Mouse (Mus musculus) ES-E14 (cell line): Measurements from ENCODE around the gene Plxnb3. TPM values are rescaled to one million over a fixed set of nuclear protein-coding genes. Genes with fewer than 3 reads are reported as not detected.
A peak's percentile ranks its signal among the peaks of the same experiment; 100 is the strongest.

Source experiments
- DNase-seq: peaks from one replicate; pipeline ENCODE4 v3.0.0-alpha.2; 2013; ENCODE audit warnings: low read depth, low spot score
- H3K27ac ChIP-seq: 2 replicates; pipeline ENCODE4 v1.5.1; 2012; ENCODE audit warnings: low read depth, mild to moderate bottlenecking, low read length, moderate library complexity, mixed read lengths; ENCODE audit not compliant: poor library complexity, insufficient read depth, severe bottlenecking
- H3K36me3 ChIP-seq: 2 replicates; pipeline ENCODE4 v1.6.1; 2012; ENCODE audit warnings: mild to moderate bottlenecking, low read length, moderate library complexity, mixed read lengths; ENCODE audit not compliant: control insufficient read depth, poor library complexity, insufficient read depth, severe bottlenecking
- H3K4me1 ChIP-seq, 2 experiments: fragments of 150-350 bp in 1 of 2; sonication (generic) in 1 of 2; 2 replicates each; pipeline ENCODE4 v1.6.1; 2012; ENCODE audit warnings: low read length in 2 of 2, mild to moderate bottlenecking in 1 of 2, mixed read lengths in 1 of 2; ENCODE audit not compliant: control insufficient read depth in 2 of 2, insufficient read depth in 2 of 2, poor library complexity in 1 of 2
- H3K4me3 ChIP-seq, 2 experiments: fragments of 150-350 bp in 1 of 2; sonication (generic) in 1 of 2; 2 replicates each; pipeline ENCODE4 v1.5.1; 2012; ENCODE audit warnings: low read length in 2 of 2, low read depth in 1 of 2, mild to moderate bottlenecking in 1 of 2, mixed read lengths in 1 of 2; ENCODE audit not compliant: insufficient read depth in 1 of 2, poor library complexity in 1 of 2, severe bottlenecking in 1 of 2
- H3K9ac ChIP-seq: 2 replicates; pipeline ENCODE4 v1.6.1; 2012; ENCODE audit warnings: low read depth, mild to moderate bottlenecking, low read length, mixed read lengths; ENCODE audit not compliant: poor library complexity, insufficient read depth, severe bottlenecking
- H3K9me3 ChIP-seq: fragments of 150-350 bp; sonication (generic); 2 replicates; pipeline ENCODE4 v1.6.1; 2012; ENCODE audit warnings: low read depth, mild to moderate bottlenecking, low read length; ENCODE audit not compliant: control insufficient read depth, insufficient read depth
- CHD2 ChIP-seq: IDR thresholded peaks from 2 replicates; pipeline ENCODE4 v1.6.1; 2014; ENCODE audit warnings: mild to moderate bottlenecking, low read depth, low read length, inconsistent platforms
- HCFC1 ChIP-seq: IDR thresholded peaks from 2 replicates; pipeline ENCODE4 v1.6.1; 2012; ENCODE audit warnings: low read length, inconsistent platforms, borderline replicate concordance; ENCODE audit not compliant: insufficient read depth
- MAFK ChIP-seq: IDR thresholded peaks from 2 replicates; pipeline ENCODE4 v1.6.1; 2014; ENCODE audit warnings: mild to moderate bottlenecking, low read depth, low read length, inconsistent platforms; ENCODE audit not compliant: insufficient read depth
- ZC3H11A ChIP-seq: IDR thresholded peaks from 2 replicates; pipeline ENCODE4 v1.6.1; 2012; ENCODE audit warnings: low read depth, mild to moderate bottlenecking, inconsistent platforms, low read length, borderline replicate concordance
- ZNF384 ChIP-seq: IDR thresholded peaks from 2 replicates; pipeline ENCODE4 v1.6.1; 2012; ENCODE audit warnings: low read depth, low read length, inconsistent platforms
- in situ Hi-C, 2 experiments: fragments of 600-800 bp; cut with MboI; formaldehyde crosslinking; loops; one replicate each; pipeline ENCODE4 v1.15.1; 2025; ENCODE audit warnings: low sequenced_read_pairs in 2 of 2, inconsistent platforms in 1 of 2; ENCODE audit not compliant: unreplicated experiment in 2 of 2
- total RNA-seq: library from RNA; depleted of rRNA; stranded (reverse); fragments of 300-350 nt; gene quantifications from 2 replicates; pipeline ENCODE4 v1.2.3, GENCODE M21; 2012

Gene Plxnb3
- total RNA-seq, 1 experiment, result 0.27 TPM

GRCm38 (mm10) chrX:73717667-73718066 is 39.2 kb upstream of the Plxnb3 start:
- Histone ChIP-seq H3K36me3 (peaks cover 3% of the 10 kb centered on the region), H3K9me3 (no peaks in the 10 kb centered on the region), H3K4me3 (peak overlapping the region; percentile 58 to 69; a peak in 3 of 4 replicates), H3K9ac (peak overlapping the region; percentile 53; the same call in 1 of the 2 replicates), H3K27ac (no peak overlapping the region), H3K4me1 (peaks cover 2 to 14% of the 10 kb centered on the region in 2 experiments; a peak in 2 of 4 replicates)
- TF ChIP-seq MAFK (no peak), CHD2 (no peak), HCFC1 (no peak), ZNF384 (no peak), ZC3H11A (no peak)
- in situ Hi-C loops, result no loop called here
- no peak for DNase-seq

DNA sequence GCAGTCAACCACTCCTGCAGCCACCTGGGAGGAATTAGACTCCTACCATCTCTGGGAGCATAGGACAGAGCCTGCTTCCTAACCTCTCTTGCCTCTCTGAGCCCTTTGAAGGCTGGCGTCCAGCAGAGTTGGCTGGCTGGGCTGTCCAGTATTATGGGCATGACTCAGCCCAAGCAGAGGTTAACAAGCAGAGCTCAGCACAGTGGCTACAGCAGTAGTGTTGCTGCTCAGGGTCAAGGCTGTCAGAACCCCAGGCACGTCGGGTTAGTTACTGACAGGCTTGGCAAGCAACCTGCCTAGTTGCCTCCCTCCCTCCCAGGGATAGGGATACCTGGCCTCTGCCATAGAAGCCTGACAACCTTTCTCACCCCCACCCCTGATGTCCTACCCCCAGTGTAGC is 38.6 kb upstream of the Plxnb3 start:
- in situ Hi-C loops, result no loop called here
- no peak for TF ChIP-seq MAFK
- TF ChIP-seq CHD2, result no peak
- TF ChIP-seq ZC3H11A, result no peak
- no peak for TF ChIP-seq ZNF384
- TF ChIP-seq HCFC1, result no peak
- peaks cover 3% of the 10 kb centered on the region for H3K36me3 ChIP-seq
- no peak overlapping the region for H3K4me3 ChIP-seq
- no peaks in the 10 kb centered on the region for H3K9me3 ChIP-seq
- H3K4me1 ChIP-seq, result peaks cover 2 to 14% of the 10 kb centered on the region in 2 experiments; a peak in 2 of 4 replicates
- no peak overlapping the region; the same call in 1 of the 2 replicates for H3K9ac ChIP-seq
- H3K27ac ChIP-seq, result no peak overlapping the region
- DNase-seq, result no peak

DNA sequence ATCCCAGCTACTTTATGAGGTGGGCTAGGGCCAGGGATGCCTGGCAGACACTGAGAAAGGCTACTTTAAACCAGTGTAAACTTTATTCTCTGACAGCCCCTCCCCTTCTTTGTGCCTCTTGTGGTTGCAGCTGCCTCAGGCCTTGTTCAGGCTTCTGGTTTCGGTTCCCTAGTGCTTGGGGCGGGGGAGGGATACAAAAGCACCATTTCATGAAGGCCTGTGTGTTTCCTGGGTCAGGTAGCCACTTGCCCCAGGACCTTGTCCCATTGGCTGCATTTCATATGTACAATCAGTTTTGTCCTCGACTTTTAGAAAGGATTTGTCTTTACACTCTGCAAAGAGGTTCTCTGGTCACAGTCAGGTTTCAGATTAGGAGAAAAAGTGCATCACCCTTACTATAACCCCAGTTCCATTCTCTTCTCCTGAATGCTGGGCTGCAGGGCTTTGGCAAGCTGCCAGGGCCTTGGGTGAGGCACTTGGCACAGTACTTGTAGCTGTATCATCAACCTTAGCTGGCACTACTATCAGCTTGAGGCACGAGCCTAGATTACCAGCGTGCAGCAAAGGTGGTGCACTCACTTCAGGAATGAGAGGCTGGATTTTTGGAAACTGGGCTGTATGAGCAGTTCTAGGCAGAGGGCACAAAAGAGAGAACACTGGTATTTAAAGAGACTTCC is 38.1 kb upstream of the Plxnb3 start:
- DNase-seq, result no peak
- Histone ChIP-seq H3K4me1 (peaks cover 0 to 14% of the 10 kb centered on the region in 2 experiments; a peak in 1 of 4 replicates), H3K36me3 (peaks cover 3% of the 10 kb centered on the region), H3K4me3 (no peak overlapping the region), H3K27ac (no peak overlapping the region; the same call in 1 of the 2 replicates), H3K9ac (no peak overlapping the region), H3K9me3 (no peaks in the 10 kb centered on the region)
- TF ChIP-seq CHD2 (no peak), ZC3H11A (no peak), ZNF384 (no peak), MAFK (no peak), HCFC1 (no peak)
- in situ Hi-C loops, result no loop called here

GRCm38 (mm10) chrX:73730908-73731307 is 26.0 kb upstream of the Plxnb3 start:
- H3K4me3 ChIP-seq, result no peak overlapping the region
- TF ChIP-seq MAFK (no peak), ZNF384 (no peak), CHD2 (no peak), ZC3H11A (no peak), HCFC1 (no peak)
- no peak overlapping the region for H3K9ac ChIP-seq
- H3K36me3 ChIP-seq, result 0 out of 2 replicates have a peak, but pooled peaks cover 3% of the 10 kb centered on the region
- no peaks in the 10 kb centered on the region for H3K9me3 ChIP-seq
- no peak overlapping the region for H3K27ac ChIP-seq
- no peaks in the 10 kb centered on the region; a peak in 1 of 4 replicates for H3K4me1 ChIP-seq
- in situ Hi-C loops, result no loop called here
- DNase-seq, result no peak

GRCm38 (mm10) chrX:73738155-73738554 is 18.7 kb upstream of the Plxnb3 start:
- DNase-seq, result no peak
- no peak overlapping the region for H3K4me3 ChIP-seq
- peak overlapping the region; percentile 94 for H3K27ac ChIP-seq
- in situ Hi-C loops, result no loop called here
- peaks cover 5 to 13% of the 10 kb centered on the region in 2 experiments; a peak in 3 of 4 replicates for H3K4me1 ChIP-seq
- no peaks in the 10 kb centered on the region for H3K9me3 ChIP-seq
- TF ChIP-seq ZC3H11A (no peak), CHD2 (no peak), ZNF384 (no peak), MAFK (no peak), HCFC1 (no peak)
- H3K9ac ChIP-seq, result peak overlapping the region; percentile 54; the same call in 1 of the 2 replicates
- H3K36me3 ChIP-seq, result no peaks in the 10 kb centered on the region
